Mouse (Mus musculus) left cerebral cortex, adult 11 months (tissue): ENCODE measurements at regions not wholly inside any gene's neighbourhood (a gene's known extent, or its start where the extent isn't known, plus 50 kb on each side); places are given as distances from the start of the nearest gene placed in this dataset.
"Not testable (repeated sequence)": the region's sequence is repeated elsewhere in the genome, so short reads cannot be mapped to it uniquely, and the experiment has no call there.

Experiments
- DNase-seq: peaks from one replicate; pipeline ENCODE4 v3.0.0; 2022; ENCODE audit warnings: low spot score

DNA sequence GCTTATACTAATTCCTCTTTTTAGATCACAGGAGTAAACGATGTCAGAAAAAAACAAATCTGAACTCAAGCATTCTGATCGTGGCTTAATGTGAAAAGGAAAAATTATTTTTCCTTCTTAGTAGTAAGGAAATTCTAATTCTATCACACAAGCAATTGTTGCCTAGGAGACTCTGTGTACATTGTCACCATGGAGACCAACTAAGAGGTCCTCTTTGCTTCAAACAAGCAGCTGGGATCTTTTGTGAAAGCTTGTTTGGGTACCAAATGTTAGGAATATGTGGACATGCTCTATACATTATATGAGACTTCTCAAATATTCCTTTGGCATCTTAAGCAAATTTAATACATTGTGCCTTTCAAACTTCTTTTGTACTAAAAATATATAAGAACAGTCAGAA is 345.9 kb upstream of the Atp10a start:
- peak; percentile 4 for DNase-seq

DNA sequence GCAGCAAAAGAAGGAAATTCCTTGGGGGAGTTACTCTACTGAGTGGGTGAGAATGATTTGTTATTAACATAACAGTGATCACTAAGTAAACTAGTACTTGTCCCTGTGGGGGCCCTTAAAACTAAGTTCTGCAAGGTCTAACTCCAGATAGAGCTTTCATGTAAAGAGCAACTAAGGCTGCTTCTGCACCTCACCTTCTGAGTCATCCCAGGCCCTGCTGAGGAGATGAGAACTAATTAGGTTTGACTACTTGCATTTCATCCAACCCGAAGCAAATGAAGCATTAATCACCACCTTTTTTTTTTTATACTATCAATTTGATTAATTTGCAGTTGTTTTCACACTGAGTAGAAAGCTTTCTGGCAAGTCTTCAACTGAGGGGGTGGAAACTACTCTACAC is 333.6 kb upstream of the Atp10a start:
- DNase-seq = no peak

DNA sequence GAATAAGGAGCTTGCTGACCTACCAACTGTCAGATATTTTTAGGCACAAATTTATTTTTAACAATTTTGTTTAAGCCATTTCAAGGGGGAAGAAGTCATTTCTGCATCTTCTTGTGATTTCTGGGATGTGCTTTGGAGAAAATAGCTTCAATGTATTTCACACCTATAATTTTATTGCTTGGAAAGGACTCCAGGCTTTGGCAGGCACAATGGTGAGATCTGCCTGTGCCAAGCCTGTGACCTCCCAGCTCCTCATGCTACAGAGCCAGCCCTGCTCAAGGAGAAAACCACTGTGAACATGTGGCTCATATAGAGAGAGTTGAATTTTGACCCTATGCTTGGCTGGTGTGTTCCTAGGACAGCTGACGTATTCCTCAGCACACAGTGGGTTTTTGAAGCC is 288.6 kb upstream of the Atp10a start:
- no peak for DNase-seq

DNA sequence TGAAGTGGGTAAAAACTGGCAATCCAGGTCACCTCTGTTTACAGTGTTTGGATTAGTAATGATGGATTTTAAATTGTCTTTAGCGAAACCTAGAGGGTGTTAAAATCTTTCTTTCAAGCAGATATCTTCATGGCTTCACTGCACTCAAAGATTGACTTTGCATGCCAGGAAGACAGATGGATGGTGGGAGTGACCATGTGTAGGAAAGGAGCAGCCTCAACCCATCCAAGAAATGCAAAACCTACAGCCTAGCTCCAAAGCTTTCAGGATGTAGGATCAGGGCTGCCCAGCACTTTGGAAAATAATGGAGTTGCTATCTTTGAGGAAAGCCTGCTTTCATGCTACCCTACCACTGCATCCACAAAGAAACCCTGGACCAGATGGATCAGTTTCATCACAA is 272.6 kb upstream of the Atp10a start:
- DNase-seq = peak; percentile 37

DNA sequence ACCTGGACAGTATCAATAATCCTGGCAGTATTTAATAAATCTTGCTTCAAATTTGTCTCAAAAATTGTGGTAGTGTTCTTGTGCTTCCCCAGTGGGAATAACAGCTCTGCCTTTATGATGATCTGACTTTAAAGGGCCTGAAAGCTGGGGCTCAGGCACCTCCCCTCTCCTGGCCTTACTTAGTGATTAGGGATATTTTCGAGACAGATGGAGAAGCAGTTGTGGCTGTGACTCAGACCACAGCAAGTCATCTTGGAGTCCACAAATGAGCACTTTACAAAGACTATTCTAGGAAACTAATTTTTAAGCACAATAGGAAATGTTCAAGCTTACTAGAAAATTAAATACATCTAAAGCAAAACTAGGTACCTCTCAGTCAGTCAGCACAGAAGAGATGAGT is 267.6 kb upstream of the Atp10a start:
- no peak for DNase-seq

DNA sequence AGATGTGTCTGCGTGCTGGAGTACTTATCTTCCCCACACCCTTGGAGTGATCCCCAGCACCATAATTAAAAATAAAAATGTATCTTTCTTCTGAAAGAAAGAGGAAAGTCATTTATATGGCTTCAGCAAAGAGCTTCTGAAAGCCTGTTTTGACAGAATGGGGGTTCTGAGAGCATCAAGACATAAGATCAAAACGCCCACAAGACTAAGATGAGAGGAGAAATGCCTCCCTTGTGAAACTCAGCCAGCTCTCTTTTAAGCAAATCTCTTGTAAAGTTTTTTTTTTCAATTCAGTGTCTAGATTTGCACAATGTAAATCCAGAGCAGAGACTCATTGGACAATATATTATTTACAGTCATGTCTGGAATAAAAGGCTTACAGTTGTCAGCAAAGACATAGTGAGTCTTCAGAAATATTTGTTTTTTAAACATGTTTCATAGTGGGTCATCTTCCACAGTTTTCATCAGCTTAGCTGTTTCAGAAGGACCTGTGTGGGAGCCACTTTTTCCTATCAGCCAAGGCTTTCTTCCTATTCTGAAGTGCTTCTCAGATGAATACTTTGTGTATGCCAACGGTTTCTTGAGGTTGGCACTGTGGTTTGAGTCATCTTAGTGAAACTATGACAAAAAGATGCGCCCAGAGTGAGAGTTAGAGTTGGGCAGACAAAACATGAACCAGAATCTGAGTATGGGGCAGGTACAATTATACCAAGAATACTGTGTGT is 263.4 kb upstream of the Atp10a start:
- no peak for DNase-seq

DNA sequence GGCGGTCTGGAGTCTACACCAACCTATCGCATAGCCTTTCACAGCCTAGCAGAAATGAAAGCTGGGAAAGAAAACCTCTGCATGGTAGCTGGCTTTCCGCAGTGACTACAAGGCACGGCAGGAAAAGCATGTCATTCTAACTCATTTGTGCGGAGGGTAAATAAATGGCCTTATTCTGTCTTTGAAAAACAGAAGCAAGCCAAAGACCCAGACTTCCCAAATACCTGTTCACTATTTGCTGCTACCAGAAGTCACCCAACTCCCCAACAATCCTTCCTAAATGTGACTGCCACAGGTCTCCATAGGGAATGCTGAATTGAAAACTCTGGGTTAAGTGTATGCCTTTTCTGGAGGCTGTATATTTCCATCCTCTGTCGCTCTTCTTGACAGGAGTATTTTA is 258.0 kb upstream of the Atp10a start:
- no peak for DNase-seq

DNA sequence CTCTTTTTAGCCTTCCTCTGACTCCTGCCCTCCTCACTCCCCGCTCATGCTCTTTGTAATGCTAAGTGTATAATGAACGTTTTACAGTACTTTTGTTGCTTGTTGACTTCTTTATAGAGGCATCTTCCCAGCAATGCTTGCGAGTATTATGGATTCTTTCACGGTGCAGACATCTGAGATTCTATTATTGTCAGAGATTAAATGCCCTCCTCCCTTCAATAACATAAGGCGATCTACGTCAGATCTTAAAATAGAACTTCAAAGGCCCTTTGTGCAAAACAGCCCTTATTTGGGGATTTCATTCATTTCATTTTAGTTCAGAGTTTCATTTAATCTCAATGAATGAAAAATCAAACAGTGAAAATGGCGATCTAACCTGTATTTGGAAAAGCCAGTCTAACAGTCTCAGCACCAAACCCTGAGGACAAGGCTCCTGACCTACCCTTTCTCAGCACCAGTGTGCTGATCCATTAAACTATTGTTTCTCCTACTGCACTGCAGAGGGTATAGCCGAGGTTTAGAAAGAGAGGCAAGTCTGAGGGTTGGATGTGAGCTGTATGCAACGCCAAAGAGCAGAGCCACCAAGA is 257.3 kb upstream of the Atp10a start:
- DNase-seq = peak; percentile 23

DNA sequence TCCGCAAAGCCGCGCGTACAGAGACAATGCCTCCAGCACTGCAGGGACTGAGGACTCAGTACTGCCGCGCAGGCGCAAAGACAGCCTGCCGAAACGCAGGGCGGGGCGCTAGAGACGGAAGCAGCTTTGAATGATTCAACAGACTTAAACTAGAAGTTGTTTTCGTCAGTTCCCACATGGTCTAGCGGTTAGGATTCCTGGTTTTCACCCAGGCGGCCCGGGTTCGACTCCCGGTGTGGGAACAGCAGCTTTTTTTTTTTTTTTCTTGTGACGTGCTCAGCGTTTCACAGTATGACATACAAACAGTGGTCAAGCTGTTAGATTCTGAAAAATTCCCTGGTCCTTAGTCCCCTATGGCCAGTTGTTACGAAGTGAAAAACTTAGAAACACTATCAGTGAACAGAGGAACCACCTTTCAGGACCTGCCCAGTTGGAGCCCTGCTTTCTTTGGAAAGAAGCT is 256.8 kb upstream of the Atp10a start:
- DNase-seq = peak; percentile 91

DNA sequence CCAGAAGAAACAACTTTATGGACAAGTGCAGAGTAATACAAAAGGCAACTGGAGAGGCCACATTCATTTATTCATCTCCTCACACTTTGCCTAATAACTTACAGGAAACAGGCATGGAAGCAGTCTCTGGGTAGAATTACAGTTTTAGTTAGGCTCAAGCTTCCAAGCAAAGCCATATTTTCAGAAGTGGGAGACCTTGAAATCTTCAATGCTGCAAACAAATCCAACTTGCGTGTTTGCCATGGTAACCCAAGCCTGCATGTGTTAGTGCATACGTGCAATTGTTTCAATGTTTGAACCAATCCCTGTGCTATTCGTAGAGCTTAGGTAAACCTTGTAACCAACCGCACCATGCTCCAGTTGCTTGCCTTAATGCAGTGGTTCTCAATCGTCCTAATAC is 256.3 kb upstream of the Atp10a start:
- DNase-seq = no peak

DNA sequence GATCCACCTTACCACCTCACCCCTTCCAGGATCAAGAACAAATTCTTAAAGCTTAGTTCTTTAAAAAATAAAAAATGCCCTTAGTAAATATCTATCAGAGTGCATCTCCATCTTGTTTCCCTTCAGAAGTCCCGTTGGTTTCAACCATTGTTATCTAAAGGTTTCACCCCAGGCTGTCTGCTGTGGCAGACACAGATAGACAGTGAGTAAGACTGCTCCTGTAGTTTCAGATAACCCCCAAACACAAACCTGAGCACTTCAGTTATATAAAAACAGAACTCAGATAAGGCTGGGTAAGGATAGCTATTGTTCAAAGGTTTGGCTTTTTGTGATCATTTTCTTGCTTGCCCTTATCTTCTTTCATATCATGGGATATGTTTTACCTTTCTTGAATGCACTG is 255.4 kb upstream of the Atp10a start:
- no peak for DNase-seq

DNA sequence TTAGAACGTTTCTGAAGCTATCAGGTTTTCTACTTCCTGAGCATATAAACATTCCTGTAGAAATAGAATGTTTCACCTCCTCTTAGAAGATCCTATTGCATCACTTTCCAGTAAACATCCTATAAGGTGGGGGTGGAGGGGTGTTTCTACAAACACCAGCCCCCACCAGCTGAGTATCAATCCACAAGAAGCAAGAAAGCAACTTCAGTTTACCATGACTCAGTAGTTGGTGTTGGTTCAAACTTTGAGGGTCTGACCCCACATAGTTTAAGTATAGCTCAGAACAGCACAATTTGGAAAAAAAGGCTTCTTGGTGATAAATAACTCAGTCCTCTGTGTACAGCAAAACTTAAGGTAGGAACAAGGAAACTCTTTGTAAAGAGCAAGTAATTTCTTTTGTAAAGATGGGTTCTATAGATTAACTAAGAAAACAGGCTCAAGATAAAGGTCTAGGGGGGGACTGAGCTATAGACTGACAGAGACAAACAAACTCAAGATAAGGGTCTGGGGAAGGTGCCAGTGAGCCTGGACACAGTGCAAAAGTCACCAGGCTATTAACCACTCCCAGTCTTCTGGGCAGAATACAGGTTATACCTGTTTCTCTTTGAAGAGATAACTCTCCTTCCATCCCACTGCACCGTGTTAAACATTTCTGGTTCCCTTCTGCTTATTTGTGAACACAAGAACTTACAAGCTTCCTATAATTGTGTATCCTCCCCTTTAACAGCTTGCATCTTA is 218.9 kb upstream of the Atp10a start:
- DNase-seq = no peak

DNA sequence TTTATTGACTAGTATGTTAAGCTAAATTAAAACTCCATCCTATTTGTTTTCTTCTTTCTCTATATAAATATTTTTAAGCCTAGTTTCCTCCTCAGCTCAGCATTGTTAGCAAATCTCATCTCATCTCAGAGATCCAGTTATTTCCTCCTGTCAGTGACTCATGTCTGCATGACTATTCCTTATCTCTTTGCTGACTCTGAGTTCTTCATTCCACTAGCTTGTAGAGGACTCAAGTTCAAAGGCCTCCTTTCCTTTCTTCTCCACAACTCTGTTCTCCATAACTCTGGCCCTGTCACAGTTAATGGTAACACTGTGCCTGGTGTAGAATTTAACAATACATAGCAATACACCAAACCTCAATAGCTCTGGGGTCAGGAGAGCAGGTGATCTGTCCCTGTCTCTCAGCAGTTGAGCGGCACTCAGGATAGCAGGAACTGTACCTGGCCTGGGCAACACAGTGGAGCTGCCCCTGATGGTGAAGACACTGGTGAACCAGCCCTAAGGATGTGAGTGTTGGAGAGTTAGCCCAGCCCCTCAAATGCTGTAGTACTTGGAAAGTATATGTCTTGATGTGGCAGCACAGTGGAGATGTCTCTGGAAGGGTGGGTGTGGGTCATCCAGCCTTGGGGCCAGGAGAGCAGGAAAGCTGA is 213.3 kb upstream of the Atp10a start:
- DNase-seq = no peak

DNA sequence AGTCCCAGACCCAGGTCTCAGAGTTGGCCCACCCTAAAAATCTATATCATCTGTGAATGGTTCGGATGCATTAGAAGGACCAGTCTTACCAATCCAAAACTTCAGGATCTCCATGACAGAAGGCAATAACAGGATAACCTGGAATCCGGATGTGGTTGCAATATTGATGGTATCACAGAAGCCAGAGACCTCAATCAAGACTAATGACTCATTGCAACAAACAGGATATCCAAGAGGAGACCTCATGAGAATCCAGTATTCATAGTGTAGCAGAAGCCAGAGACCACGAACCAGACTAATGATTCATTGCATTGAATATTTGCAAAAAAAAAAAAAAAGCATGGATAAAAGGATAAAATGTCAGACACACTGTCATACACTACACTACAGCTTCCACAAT is 212.7 kb upstream of the Atp10a start:
- DNase-seq = no peak

DNA sequence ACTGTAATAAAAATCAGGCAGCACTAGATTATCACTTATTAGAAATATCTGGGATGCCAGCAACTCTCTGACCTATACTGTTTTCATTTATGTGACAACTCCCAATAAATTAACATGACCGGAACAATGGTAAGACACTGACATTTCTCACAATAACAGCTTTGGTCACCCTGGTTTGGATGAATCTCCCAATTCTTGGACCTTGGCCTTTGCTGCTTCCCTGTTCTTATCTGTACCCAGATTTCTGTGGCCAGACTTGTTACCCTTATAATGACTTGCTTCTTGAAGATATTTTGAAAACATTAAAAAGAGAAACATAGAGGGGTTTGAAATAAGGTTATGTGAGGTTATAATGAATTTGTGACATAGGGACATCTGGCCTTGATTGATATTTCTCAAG is 210.2 kb upstream of the Atp10a start:
- DNase-seq = no peak

DNA sequence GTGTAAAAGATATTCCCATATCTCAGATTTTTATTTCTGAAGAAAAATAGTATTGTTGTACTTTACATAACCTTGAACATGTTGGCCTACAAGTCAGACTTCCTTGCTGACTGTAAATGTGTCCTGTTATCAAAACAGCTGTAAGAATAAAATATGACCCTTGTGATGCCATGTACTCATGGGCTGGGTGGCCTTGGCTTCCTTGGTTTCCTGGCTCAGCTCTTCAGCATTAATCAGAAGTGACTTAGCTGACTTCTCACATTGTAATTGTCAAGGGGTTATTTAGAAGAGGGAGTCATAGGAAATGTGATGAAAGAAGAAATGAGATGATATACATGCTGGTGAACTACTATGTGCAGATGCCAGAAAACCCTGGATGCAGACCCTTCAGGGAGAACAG is 209.7 kb upstream of the Atp10a start:
- DNase-seq = no peak

DNA sequence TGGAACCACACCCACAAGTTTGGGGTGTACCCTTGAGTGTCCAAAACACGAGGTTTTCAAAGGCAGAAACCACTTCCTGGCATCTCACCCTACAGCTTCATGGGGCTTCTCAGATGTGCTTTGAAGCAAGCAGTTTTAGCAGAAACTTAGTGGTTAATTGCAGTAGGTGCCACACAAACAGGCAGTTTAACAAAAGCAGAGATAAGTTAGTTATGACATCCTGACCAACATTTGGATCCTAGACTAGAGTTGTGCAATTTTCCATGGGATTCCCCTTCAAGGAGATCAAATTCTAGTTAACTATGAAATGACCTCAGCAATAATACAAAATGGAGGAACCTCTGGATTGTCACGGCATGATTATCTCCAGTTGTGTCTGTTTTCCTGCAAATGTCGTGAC is 207.2 kb upstream of the Atp10a start:
- DNase-seq = no peak

DNA sequence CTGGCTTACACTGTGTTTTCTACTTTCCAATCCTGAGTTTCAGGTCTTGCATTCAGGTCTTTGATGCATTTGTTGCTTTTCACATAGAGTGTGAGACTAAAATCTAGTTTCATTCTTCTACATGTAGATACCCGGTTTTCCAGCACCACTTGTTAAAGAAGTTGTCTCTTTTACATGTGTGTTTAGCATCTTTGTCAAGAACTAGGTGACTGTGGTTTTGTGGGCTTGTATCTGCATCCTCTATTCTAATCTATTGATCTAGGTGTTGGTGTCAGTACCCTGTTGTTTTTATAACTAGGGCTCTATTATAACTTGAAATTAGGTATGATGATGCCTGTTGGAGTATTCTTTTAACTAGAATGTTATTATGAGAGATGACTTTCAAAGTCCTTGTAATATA is 204.0 kb upstream of the Atp10a start:
- no peak for DNase-seq

DNA sequence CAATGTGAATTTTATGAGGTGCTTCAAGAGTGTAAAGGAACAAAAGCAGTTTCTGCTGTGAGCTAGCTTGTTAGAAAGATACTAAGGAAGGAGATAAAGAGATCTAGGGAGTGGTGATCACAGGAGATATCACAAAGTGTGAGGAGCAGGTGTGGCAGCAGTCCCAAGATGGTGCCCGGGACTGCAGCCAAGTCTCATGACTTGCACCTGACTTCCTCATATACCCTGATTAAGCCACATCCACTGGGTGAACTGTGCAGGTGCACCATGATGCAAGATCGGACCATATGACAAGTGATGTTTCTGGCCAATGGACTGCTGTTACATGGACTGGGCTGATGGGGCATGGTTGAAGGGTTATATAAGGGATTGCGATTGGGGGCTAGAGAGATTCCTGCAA is 197.8 kb upstream of the Atp10a start:
- DNase-seq = not testable (repeated sequence)

DNA sequence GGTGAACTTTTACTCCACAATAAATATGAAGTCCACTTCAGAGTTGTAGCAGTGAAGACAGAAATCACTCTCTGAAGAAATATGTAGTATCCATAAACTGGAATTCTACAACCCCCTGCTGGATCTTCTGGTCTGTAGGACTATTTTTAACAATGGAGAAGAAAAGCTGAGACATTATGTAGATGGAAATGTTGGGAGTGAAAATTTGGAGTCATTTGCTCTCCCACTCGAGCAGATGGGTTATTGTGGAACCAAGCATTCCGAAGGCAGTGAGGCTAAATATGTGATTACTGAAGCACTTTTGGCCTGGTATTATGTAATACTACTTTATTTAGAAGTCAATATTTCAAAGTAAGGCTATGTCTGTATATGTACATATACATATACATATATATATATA is 195.0 kb upstream of the Atp10a start:
- peak; percentile 16 for DNase-seq

DNA sequence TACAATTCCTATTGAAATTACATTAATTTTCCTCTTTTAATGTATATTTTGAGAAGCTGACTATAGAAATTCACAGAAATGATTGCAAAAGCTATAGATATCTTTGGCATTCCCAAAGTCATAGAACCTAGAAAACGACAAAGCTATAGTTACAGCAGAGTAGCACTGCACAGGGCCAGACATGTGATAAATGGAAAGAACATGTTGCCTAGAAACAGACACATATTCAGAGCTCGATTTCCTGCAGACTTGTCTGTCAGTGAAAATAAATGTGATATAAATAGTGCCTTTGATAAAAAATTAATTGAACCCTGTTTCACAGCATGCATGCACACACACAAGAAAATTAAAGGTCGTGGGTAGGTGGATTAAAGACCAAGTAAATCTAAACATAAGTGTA is 182.8 kb upstream of the Atp10a start:
- no peak for DNase-seq

DNA sequence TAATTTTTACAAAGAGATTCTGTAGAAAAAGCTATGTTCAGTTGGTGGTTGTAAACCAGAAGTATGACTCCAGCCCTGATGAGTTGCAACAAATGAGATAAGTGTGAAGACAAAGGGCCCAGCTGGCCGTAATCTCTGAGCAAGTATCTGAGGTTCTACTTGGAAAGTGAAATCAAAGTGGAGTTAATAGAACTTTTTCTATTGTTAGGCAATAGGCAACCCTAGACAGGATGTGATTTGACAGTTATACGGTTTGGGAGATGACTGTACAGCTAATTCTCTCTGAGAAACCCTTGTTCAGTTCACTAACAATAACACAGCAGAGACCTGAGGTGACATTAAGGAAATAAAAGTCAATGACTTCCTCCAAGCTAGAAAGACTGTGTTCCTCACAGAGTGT is 180.8 kb upstream of the Atp10a start:
- DNase-seq = no peak

DNA sequence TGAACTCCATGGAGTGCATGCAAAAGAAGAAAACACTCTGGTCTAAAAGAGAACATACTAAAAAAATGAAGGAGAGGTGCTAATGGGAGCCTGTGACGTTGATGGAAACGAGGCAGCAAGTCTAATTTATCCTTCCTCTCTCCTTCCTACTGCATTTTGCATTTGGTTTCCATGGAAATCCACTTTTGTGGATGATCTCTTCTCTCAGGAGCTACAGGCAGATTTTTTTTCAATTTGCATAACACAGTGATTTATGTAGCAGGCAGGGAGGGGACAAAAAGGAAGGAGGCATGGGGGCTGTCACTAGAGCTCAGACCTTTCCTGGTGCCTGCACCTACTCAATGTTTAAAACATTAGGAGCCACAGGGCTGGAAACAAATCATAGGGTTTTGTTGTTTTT is 167.7 kb upstream of the Atp10a start:
- peak; percentile 23 for DNase-seq
